Mouse (Mus musculus) layer of hippocampus, adult 2 months (tissue): ENCODE measurements at regions not wholly inside any gene's neighbourhood (a gene's known extent, or its start where the extent isn't known, plus 50 kb on each side); places are given as distances from the start of the nearest gene placed in this dataset.

ENCODE experiments used
- DNase-seq, 2 experiments: peaks; one replicate each; pipeline ENCODE4 v3.0.0; 2022; ENCODE audit warnings: low spot score in 2 of 2
- H3K27ac ChIP-seq: fragments of 200-600 bp; 2 replicates; pipeline ENCODE4 v1.8.1; 2022
- H3K4me3 ChIP-seq: fragments of 200-600 bp; 2 replicates; pipeline ENCODE4 v1.8.1; 2022; ENCODE audit warnings: mild to moderate bottlenecking
- CTCF ChIP-seq: fragments of 200-600 bp; conservative IDR thresholded peaks from 2 replicates; pipeline ENCODE4 v1.8.1; 2022; ENCODE audit warnings: antibody characterized with exemption, mild to moderate bottlenecking, moderate library complexity

DNA sequence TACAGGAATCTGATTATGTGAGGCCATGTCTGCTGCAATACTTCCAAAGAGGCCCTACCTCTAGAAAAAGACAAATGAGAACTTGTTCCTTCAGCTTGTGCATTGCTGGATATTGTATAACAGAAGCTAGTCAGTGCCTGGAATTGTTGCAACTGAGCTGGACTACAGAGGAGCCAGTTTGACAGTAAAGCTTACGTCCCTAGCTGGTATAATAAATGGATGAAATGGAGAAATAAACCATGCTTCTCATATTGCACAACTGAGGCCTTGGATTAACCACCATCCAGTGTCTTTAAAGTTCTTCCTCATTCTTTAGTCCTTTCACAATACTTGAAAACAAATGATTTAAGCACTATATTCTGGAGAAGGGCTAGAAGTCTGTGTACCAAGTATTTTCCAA lies 230.8 kb downstream of the Fam84a start:
- Histone ChIP-seq H3K27ac (no peak overlapping the region), H3K4me3 (no peak overlapping the region)
- no peak for DNase-seq
- TF ChIP-seq CTCF, result no peak

DNA sequence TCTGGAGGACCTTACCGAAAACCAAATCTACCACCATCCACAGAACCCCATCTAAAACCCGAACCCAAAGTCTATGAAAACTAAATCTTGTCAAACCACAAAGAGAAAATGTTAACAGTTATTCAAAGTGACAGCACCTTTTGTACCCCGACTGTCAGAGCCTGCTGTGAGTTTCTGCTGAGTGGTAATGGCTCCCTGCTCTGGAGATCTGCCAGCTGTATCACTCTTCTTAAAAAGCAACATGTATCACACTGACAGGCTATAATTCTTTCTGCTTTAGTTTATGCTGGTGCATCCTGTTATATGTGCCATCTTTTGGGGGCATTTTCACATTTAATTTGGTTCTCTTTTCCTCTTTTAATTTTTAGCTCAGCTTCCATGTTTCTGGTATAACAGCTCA lies 268.5 kb downstream of the Fam84a start:
- H3K4me3 ChIP-seq, result no peak overlapping the region
- DNase-seq, result no peak
- TF ChIP-seq CTCF, result no peak
- no peak overlapping the region for H3K27ac ChIP-seq

DNA sequence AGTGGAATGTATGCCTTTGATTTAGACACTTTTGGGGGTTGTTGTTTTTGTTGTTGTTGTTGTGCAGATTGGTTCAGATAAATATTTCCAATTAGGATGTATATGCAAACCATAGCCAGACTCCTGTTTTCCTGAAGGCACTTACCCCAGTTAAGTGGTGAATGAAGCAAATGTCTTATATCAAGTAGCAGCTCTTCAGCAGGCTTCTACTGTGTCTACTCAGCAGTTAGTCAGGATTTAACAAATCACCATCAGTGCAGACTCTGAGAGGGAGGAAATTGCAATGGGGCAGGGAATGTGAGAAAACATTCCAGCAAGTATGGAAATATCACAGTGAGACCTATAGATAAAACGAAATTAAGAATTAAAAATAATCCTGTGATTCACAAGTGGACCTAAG lies 282.7 kb downstream of the Fam84a start:
- Histone ChIP-seq H3K4me3 (no peak overlapping the region), H3K27ac (no peak overlapping the region)
- DNase-seq, result no peak
- TF ChIP-seq CTCF, result no peak

- Histone ChIP-seq H3K27ac (no peak overlapping the region; the same call in 1 of the 2 replicates), H3K4me3 (no peak overlapping the region)
- DNase-seq, result peak; percentile 45 to 75
- no peak for TF ChIP-seq CTCF
These were observed 290.6 kb downstream of the Fam84a start for GRCm38 (mm10) chr12:13861226-13861625.

DNA sequence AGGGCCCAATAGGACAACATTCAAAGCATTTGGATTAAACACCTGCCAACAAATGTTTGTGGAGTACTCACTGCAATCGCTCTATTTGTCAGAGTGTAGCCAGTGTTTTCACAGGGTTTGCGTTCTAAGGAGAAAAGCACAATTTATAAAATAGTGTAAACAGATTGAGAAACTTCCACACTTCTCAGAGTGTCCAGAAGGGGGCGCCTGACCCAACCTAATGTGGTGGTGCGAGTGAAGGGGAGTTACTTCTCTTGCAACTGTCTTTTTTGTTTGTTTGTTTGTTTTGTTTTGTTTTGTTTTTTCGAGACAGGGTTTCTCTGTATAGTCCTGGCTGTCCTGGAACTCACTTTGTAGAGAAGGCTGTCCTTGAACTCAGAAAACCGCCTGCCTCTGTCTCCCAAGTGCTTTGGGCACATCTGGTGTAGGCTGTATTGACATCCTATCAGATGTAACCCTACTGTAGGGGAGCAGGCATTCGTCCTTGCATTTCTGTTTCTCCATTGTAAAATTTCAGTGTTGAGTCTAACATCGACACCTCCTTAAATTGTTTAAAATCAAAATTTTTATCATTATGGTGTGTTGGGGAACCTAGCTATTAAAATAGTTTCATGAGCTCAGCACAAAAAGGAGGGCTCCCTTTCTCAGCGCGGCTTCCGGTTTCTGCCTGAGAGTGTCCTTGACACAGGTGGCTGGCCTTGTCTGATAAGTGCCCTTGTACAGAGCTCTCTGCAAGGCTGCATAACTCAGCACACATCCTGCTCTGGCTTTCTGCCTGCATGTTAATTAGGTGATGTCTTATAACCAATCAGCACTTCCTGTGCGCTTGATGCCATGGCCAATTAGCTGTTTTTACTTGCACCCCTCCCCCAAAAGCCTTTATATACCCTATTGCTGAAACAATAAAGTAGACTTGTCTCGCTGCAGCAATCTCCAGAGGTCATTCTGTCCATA lies 307.0 kb downstream of the Fam84a start:
- H3K4me3 ChIP-seq, result no peak overlapping the region
- no peak overlapping the region for H3K27ac ChIP-seq
- peak; percentile 27 to 71 for DNase-seq
- TF ChIP-seq CTCF, result peak; percentile 90

- no peak overlapping the region for H3K4me3 ChIP-seq
- no peak overlapping the region for H3K27ac ChIP-seq
- TF ChIP-seq CTCF, result no peak
- no peak for DNase-seq
These were observed 308.3 kb downstream of the Fam84a start for GRCm38 (mm10) chr12:13843423-13844080.

DNA sequence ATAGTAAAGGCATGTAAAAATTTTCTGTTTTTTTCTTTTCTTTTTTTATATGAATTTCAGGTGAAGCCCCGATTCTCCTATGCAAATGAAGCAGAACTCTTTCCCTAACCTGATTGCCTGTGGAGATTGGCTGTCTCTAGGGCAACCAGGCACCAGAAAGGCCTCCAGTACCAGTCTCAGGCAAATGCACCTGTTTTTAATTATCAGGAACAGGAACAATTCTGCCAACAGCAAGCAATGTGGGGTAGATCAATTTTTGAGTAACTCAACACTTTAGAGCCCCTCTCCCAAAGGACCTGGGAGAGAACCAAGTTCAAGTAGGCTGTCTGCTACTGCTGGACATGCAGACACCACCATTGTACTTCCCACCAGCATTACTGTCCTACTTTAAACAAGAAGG lies 310.6 kb downstream of the Fam84a start:
- no peak overlapping the region for H3K4me3 ChIP-seq
- DNase-seq, result no peak
- no peak overlapping the region for H3K27ac ChIP-seq
- TF ChIP-seq CTCF, result no peak

DNA sequence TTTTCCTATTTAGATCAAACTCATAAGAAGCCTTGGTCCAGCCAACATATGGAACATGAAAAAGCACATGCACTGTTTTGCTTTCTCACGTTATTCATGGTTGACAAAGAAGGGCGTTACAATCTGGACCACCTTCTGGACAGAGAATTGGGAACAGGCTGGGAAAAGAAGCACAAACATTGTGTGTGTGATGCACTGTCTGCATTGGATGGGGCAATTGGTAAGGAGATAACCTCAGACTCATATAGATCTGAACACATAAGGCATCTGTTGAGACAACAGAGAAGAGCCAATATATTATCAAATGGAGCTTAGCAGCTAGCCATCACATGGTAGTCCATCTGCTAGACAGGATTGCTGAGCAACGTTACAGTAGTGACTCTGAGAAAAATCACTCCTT lies 317.1 kb downstream of the Fam84a start:
- no peak overlapping the region for H3K4me3 ChIP-seq
- peak in 1 of 2 experiments; percentile 22 for DNase-seq
- no peak overlapping the region for H3K27ac ChIP-seq
- TF ChIP-seq CTCF, result no peak

GRCm38 (mm10) chr12:13825899-13826298 lies 326.0 kb downstream of the Fam84a start:
- no peak overlapping the region for H3K4me3 ChIP-seq
- TF ChIP-seq CTCF, result no peak
- DNase-seq, result no peak
- H3K27ac ChIP-seq, result no peak overlapping the region

- no peak for DNase-seq
- Histone ChIP-seq H3K27ac (no peak overlapping the region), H3K4me3 (no peak overlapping the region)
- TF ChIP-seq CTCF, result no peak
These were observed 336.4 kb downstream of the Fam84a start for GRCm38 (mm10) chr12:13815500-13815899.

- no peak for TF ChIP-seq CTCF
- DNase-seq, result peak; percentile 11
- Histone ChIP-seq H3K27ac (no peak overlapping the region), H3K4me3 (no peak overlapping the region)
These were observed 341.7 kb downstream of the Fam84a start for GRCm38 (mm10) chr12:13810155-13810515.

DNA sequence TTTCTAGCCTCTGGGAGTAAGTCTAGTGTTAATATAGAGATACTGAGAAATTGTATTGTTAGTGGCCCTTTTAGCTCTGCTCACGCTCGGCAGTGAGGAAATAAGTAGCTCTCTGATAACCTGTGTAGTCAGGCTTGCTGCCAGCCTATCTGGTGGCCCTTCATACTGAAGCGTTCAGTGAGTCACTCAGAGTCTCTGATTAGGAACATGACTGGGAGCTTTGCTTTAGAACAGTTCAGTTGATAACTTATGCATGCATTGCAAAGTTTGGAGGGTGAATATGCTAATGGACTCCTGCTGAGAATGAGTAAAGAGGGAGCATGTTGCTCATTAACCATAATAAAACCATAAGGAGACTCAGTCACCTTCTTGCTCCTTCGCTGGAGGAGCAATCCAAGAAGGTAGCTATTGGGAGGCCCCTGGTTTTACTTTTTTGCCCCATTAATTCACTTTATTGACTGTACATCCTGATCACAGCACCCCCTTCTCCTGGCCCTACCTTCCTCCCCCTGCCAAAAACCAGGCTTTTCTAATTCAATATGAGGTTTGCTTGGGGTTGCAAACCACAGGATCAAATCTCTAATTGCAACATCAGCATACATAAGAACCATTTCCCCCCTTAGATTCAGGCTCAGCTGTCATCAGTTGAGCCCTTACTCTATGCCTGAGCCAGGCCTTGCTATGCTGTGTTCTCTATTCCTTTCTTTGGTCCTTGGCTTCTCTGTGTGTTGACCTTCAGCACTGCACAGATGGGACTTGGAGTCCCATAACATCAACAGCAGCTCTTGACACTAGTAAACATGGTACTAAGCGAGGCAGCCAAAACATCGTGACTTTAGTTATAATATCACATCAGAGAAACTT lies 342.3 kb downstream of the Fam84a start:
- peak in 1 of 2 experiments; percentile 34 for DNase-seq
- no peak overlapping the region for H3K27ac ChIP-seq
- no peak overlapping the region for H3K4me3 ChIP-seq
- TF ChIP-seq CTCF, result no peak

DNA sequence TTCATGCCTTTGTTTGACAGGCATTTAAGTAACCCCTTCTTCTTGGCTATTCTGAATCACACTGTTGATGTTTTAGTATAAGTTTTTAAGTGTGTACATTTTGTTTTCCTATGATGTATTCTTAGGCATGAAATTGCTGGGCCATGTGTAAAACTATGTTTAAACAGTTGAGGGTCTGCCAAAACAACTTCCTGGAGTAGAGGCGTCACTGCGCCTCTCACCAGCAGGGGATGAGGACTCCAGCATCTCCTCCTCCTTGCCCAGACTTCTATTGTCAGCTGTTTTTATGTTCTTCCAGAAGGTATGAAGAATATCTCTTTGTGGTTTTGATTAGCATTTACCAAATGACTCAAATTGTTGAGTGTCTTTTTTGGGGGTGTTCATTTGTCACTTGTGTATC lies 372.1 kb downstream of the Fam84a start:
- no peak overlapping the region for H3K4me3 ChIP-seq
- H3K27ac ChIP-seq, result no peak overlapping the region
- DNase-seq, result no peak
- peak; percentile 41 for TF ChIP-seq CTCF
